Mouse (Mus musculus) ES-E14 (cell line): Measurements from ENCODE around the gene Arntl. TPM values are rescaled to one million over a fixed set of nuclear protein-coding genes. Genes with fewer than 3 reads are reported as not detected.

ENCODE experiments used
- DNase-seq: peaks from one replicate; pipeline ENCODE4 v3.0.0-alpha.2; 2013; ENCODE audit warnings: low read depth, low spot score
- H3K27ac ChIP-seq: 2 replicates; pipeline ENCODE4 v1.5.1; 2012; ENCODE audit warnings: low read depth, mild to moderate bottlenecking, low read length, moderate library complexity, mixed read lengths; ENCODE audit not compliant: poor library complexity, insufficient read depth, severe bottlenecking
- H3K36me3 ChIP-seq: 2 replicates; pipeline ENCODE4 v1.6.1; 2012; ENCODE audit warnings: mild to moderate bottlenecking, low read length, moderate library complexity, mixed read lengths; ENCODE audit not compliant: control insufficient read depth, poor library complexity, insufficient read depth, severe bottlenecking
- H3K4me1 ChIP-seq, 2 experiments: fragments of 150-350 bp in 1 of 2; sonication (generic) in 1 of 2; 2 replicates each; pipeline ENCODE4 v1.6.1; 2012; ENCODE audit warnings: low read length in 2 of 2, mild to moderate bottlenecking in 1 of 2, mixed read lengths in 1 of 2; ENCODE audit not compliant: control insufficient read depth in 2 of 2, insufficient read depth in 2 of 2, poor library complexity in 1 of 2
- H3K4me3 ChIP-seq, 2 experiments: fragments of 150-350 bp in 1 of 2; sonication (generic) in 1 of 2; 2 replicates each; pipeline ENCODE4 v1.5.1; 2012; ENCODE audit warnings: low read length in 2 of 2, low read depth in 1 of 2, mild to moderate bottlenecking in 1 of 2, mixed read lengths in 1 of 2; ENCODE audit not compliant: insufficient read depth in 1 of 2, poor library complexity in 1 of 2, severe bottlenecking in 1 of 2
- H3K9ac ChIP-seq: 2 replicates; pipeline ENCODE4 v1.6.1; 2012; ENCODE audit warnings: low read depth, mild to moderate bottlenecking, low read length, mixed read lengths; ENCODE audit not compliant: poor library complexity, insufficient read depth, severe bottlenecking
- H3K9me3 ChIP-seq: fragments of 150-350 bp; sonication (generic); 2 replicates; pipeline ENCODE4 v1.6.1; 2012; ENCODE audit warnings: low read depth, mild to moderate bottlenecking, low read length; ENCODE audit not compliant: control insufficient read depth, insufficient read depth
- CHD2 ChIP-seq: IDR thresholded peaks from 2 replicates; pipeline ENCODE4 v1.6.1; 2014; ENCODE audit warnings: mild to moderate bottlenecking, low read depth, low read length, inconsistent platforms
- HCFC1 ChIP-seq: IDR thresholded peaks from 2 replicates; pipeline ENCODE4 v1.6.1; 2012; ENCODE audit warnings: low read length, inconsistent platforms, borderline replicate concordance; ENCODE audit not compliant: insufficient read depth
- MAFK ChIP-seq: IDR thresholded peaks from 2 replicates; pipeline ENCODE4 v1.6.1; 2014; ENCODE audit warnings: mild to moderate bottlenecking, low read depth, low read length, inconsistent platforms; ENCODE audit not compliant: insufficient read depth
- ZC3H11A ChIP-seq: IDR thresholded peaks from 2 replicates; pipeline ENCODE4 v1.6.1; 2012; ENCODE audit warnings: low read depth, mild to moderate bottlenecking, inconsistent platforms, low read length, borderline replicate concordance
- ZNF384 ChIP-seq: IDR thresholded peaks from 2 replicates; pipeline ENCODE4 v1.6.1; 2012; ENCODE audit warnings: low read depth, low read length, inconsistent platforms
- in situ Hi-C, 2 experiments: fragments of 600-800 bp; cut with MboI; formaldehyde crosslinking; loops; one replicate each; pipeline ENCODE4 v1.15.1; 2025; ENCODE audit warnings: low sequenced_read_pairs in 2 of 2, inconsistent platforms in 1 of 2; ENCODE audit not compliant: unreplicated experiment in 2 of 2
- total RNA-seq: library from RNA; depleted of rRNA; stranded (reverse); fragments of 300-350 nt; gene quantifications from 2 replicates; pipeline ENCODE4 v1.2.3, GENCODE M21; 2012

Gene Arntl
- total RNA-seq, 1 experiment, result 10.0 TPM

DNA sequence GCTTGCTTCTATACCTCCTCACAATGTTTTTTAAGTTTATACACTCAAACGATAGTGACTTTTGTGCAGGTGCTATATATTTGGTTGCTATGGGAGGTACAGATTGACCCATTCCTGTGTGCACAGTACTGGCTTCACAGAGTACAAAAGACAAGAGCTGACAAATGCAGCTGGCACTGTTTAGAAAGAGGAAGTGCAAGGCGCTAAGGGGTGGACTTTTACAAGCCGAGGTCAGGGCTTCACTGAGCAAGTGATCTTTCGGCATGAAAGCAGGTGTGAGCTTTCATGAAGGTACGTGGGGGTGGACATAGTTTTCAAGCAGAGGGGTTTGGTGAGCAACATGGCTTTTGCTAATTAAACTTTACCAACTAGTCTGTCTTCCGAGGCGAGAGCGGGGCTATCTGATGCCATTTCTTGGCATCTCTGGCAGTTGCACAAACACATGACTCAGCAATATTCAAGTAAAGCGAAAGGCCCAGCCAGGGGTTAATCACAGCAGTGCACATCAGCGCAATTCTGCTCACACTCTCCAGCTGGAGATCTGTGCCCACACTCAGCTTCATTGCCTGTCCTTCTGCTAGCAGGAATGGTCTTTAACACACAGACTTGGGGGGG lies 10.0 kb upstream of the Arntl start:
- in situ Hi-C loops, result no loop called here

DNA sequence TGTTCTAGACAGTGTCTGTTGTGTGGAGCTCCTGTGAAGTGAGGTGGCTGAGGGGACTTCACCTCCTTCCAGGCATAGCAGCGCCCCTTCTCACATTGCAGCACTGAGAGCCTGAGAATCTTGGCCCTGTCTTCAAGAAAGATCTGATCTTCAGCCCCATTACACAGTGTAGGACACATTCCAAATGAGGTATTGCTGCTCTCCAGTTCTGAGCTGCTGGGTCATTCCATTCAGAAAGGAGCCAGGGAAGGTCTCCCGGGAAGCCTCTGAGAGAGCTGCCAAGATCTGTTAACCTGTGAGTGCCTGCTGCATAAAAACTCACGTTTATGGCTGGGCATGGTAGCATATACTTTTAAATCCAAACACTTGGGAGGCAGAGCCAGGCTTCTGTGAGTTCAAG lies 5.7 kb upstream of the Arntl start:
- Histone ChIP-seq H3K4me3 (no peak overlapping the region), H3K9me3 (no peaks in the 10 kb centered on the region), H3K36me3 (no peaks in the 10 kb centered on the region), H3K4me1 (peaks cover 0 to 6% of the 10 kb centered on the region in 2 experiments; a peak in 1 of 4 replicates), H3K9ac (no peak overlapping the region), H3K27ac (no peak overlapping the region)
- in situ Hi-C loops, result no loop called here
- no peak for DNase-seq
- TF ChIP-seq MAFK (no peak), HCFC1 (no peak), CHD2 (no peak), ZC3H11A (no peak), ZNF384 (no peak)

More for the DNA sequence above, 10.0 kb upstream of the Arntl start:
- H3K27ac ChIP-seq, result no peak overlapping the region
- no peak overlapping the region; a peak in 1 of 4 replicates for H3K4me3 ChIP-seq
- H3K9me3 ChIP-seq, result no peaks in the 10 kb centered on the region
- H3K9ac ChIP-seq, result no peak overlapping the region
- no peak for DNase-seq
- no peaks in the 10 kb centered on the region for H3K36me3 ChIP-seq
- H3K4me1 ChIP-seq, result peaks cover 0 to 8% of the 10 kb centered on the region in 2 experiments; a peak in 1 of 4 replicates
- TF ChIP-seq ZNF384 (no peak), MAFK (peak; percentile 96)

GRCm38 (mm10) chr7:113207471-113208387 lies 464 bp downstream of the Arntl start:
- Histone ChIP-seq H3K9ac (peak overlapping the region; percentile 73), H3K4me1 (0 out of 4 replicates have a peak, but pooled peaks cover 0 to 3% of the 10 kb centered on the region in 2 experiments), H3K4me3 (peak overlapping the region; percentile 85 to 96), H3K36me3 (no peaks in the 10 kb centered on the region), H3K27ac (no peak overlapping the region), H3K9me3 (no peaks in the 10 kb centered on the region)
- DNase-seq, result no peak
- in situ Hi-C loops, result no loop called here
- no peak for TF ChIP-seq ZNF384
- no peak for TF ChIP-seq CHD2
- TF ChIP-seq MAFK, result no peak
- no peak for TF ChIP-seq ZC3H11A
- no peak for TF ChIP-seq HCFC1

DNA sequence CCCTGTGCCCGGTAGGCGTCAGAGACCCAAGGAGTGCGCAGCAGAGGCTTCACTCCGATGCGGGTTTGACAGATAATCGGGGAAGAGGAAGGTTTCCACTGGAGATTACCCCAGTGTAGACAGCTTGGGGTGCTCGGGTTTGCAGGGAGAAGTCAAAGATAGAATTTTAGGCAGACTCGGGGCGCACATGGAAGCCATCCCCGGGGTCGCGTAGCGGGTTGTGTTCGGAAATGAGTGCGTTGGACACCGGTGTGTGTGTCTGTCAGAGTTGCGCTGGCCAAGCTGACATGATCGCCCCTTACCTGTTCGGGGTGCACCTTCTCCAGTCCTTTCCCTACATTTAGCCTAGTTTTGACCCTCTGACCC lies 1.1 kb downstream of the Arntl start:
- TF ChIP-seq CHD2 (no peak), ZNF384 (no peak), ZC3H11A (no peak), HCFC1 (no peak), MAFK (no peak)
- no peaks in the 10 kb centered on the region for H3K36me3 ChIP-seq
- peak overlapping the region; percentile 73; the same call in 1 of the 2 replicates for H3K9ac ChIP-seq
- in situ Hi-C loops, result no loop called here
- H3K4me3 ChIP-seq, result peak overlapping the region; percentile 85 to 96; a peak in 3 of 4 replicates
- H3K4me1 ChIP-seq, result 0 out of 4 replicates have a peak, but pooled peaks cover 0 to 3% of the 10 kb centered on the region in 2 experiments
- no peak overlapping the region for H3K27ac ChIP-seq
- no peak for DNase-seq
- no peaks in the 10 kb centered on the region for H3K9me3 ChIP-seq
